Mouse (Mus musculus) C2C12 (cell line): ENCODE measurements around the gene Stk16. TPM values are rescaled to one million over a fixed set of nuclear protein-coding genes. Genes with fewer than 3 reads are reported as not detected.

ENCODE experiments used
- H3K27me3 ChIP-seq: one replicate; pipeline ENCODE4 v1.6.1; 2011; ENCODE audit not compliant: control insufficient read depth, insufficient read depth, insufficient read length
- H3K36me3 ChIP-seq: one replicate; pipeline ENCODE4 v1.6.1; 2011; ENCODE audit not compliant: control insufficient read depth, insufficient read depth
- H3K4me3 ChIP-seq: one replicate; pipeline ENCODE4 v1.5.1; 2011; ENCODE audit warnings: mild to moderate bottlenecking, control low read depth; ENCODE audit not compliant: poor library complexity, insufficient read depth, severe bottlenecking
- H3K79me2 ChIP-seq: one replicate; pipeline ENCODE4 v1.6.1; 2011; ENCODE audit not compliant: control insufficient read depth, insufficient read depth
- H3K79me3 ChIP-seq: one replicate; pipeline ENCODE4 v1.6.1; 2011; ENCODE audit warnings: low read depth, control low read depth
- H3ac ChIP-seq: one replicate; pipeline ENCODE3; 2011; ENCODE audit warnings: low read depth; ENCODE audit not compliant: control insufficient read depth, insufficient read length
- CEBPB ChIP-seq: IDR thresholded peaks from one replicate; pipeline ENCODE4 v1.6.1; 2011; ENCODE audit warnings: low read depth, mild to moderate bottlenecking, control low read depth, moderate library complexity
- CTCF ChIP-seq: IDR thresholded peaks from one replicate; pipeline ENCODE4 v1.5.1; 2011; ENCODE audit not compliant: control insufficient read depth, insufficient read depth, insufficient read length
- FOSL1 ChIP-seq: IDR thresholded peaks from one replicate; pipeline ENCODE4 v1.8.0; 2011; ENCODE audit warnings: mild to moderate bottlenecking, low read length; ENCODE audit not compliant: poor library complexity, insufficient read depth, severe bottlenecking
- MAX ChIP-seq: IDR thresholded peaks from one replicate; pipeline ENCODE4 v1.6.1; 2011; ENCODE audit warnings: mild to moderate bottlenecking, control low read depth
- MYOD1 ChIP-seq: IDR thresholded peaks from one replicate; pipeline ENCODE4 v1.6.1; 2011; ENCODE audit warnings: low read depth; ENCODE audit not compliant: control insufficient read depth, insufficient read length
- MYOG ChIP-seq: IDR thresholded peaks from one replicate; pipeline ENCODE4 v1.6.1; 2011; ENCODE audit not compliant: control insufficient read depth, insufficient read length; ENCODE audit errors: extremely low read depth
- USF1 ChIP-seq: IDR thresholded peaks from one replicate; pipeline ENCODE4 v1.6.1; 2011; ENCODE audit warnings: low read depth, mild to moderate bottlenecking, control low read depth, moderate library complexity
- microRNA-seq: library from miRNA; unstranded; fragments of <30 nt; microRNA quantifications from one replicate; pipeline ENCODE4, GENCODE M21; 2019; ENCODE audit warnings: borderline microRNAs expressed
- polyA plus RNA-seq: library from polyadenylated mRNA; unstranded; fragments of >200 nt; fragmentation: generic; extraction: Trizol; gene quantifications from one replicate; pipeline ENCODE4 v1.2.1, GENCODE M21; 2012; ENCODE audit warnings: missing spikeins

The Stk16 gene
- polyA plus RNA-seq, 1 experiment = 110 TPM

GRCm38 (mm10) chr1:75262969-75263951, 52.6 kb downstream of the Stk16 start:
- no peaks in the 10 kb centered on the region for H3K27me3 ChIP-seq

GRCm38 (mm10) chr1:75264091-75264880, 53.6 kb downstream of the Stk16 start, which contains the start of gene Ptprn:
Gene Ptprn (minus strand): TSS chr1:75264502.
- peaks cover 4% of the 10 kb centered on the region for H3K27me3 ChIP-seq

More at GRCm38 (mm10) chr1:75262969-75263951, 52.6 kb downstream of the Stk16 start:
- H3K79me2 ChIP-seq = no peaks in the 10 kb centered on the region
- H3ac ChIP-seq = peak overlapping the region; percentile 79
- H3K36me3 ChIP-seq = no peaks in the 10 kb centered on the region
- H3K79me3 ChIP-seq = no peaks in the 10 kb centered on the region
- peak overlapping the region; percentile 45 for H3K4me3 ChIP-seq
- no peak for TF ChIP-seq CTCF
- TF ChIP-seq MAX = peak; percentile 56
- no peak for TF ChIP-seq USF1
- no peak for TF ChIP-seq MYOG
- TF ChIP-seq MYOD1 = no peak
- TF ChIP-seq CEBPB = no peak
- peak; percentile 42 for TF ChIP-seq FOSL1

More at GRCm38 (mm10) chr1:75264091-75264880, 53.6 kb downstream of the Stk16 start, which contains the start of gene Ptprn:
- peak within 1 kb of the TSS; percentile 79 for H3ac ChIP-seq
- TF ChIP-seq USF1 = no peak
- TF ChIP-seq MYOD1 = no peak
- TF ChIP-seq CTCF = no peak
- TF ChIP-seq FOSL1 = no peak
- no peak for TF ChIP-seq MYOG
- TF ChIP-seq MAX = no peak
- H3K79me2 ChIP-seq = no peaks in the 10 kb centered on the region
- H3K4me3 ChIP-seq = peak within 1 kb of the TSS; percentile 45
- H3K36me3 ChIP-seq = no peaks in the 10 kb centered on the region
- no peaks in the 10 kb centered on the region for H3K79me3 ChIP-seq

Small RNA genes lying within 50 kb of the gene (microRNA-seq; reads per million reads assigned to microRNA genes)
- not detected for gene Gm27943

Other genes with a start within 250 kb of the Stk16 start
- 5.2 TPM for gene Nhej1, start 85.6 kb upstream of the Stk16 start, polyA plus RNA-seq
- gene Slc23a3, start 76.9 kb upstream of the Stk16 start, polyA plus RNA-seq = 0.08 TPM
- 25.8 TPM for gene Cnppd1, start 68.1 kb upstream of the Stk16 start, polyA plus RNA-seq
- 37.5 TPM for gene Retreg2, start 68.1 kb upstream of the Stk16 start, polyA plus RNA-seq
- gene Zfand2b, start 42.2 kb upstream of the Stk16 start, polyA plus RNA-seq = 23.6 TPM
- gene Abcb6, start 30.4 kb upstream of the Stk16 start, polyA plus RNA-seq = 34.9 TPM
- gene Ankzf1, start 18.7 kb upstream of the Stk16 start, polyA plus RNA-seq = 4.0 TPM
- gene Atg9a, start 18.6 kb upstream of the Stk16 start, polyA plus RNA-seq = 16.8 TPM
- gene Glb1l, start within 50 bp of the Stk16 start, polyA plus RNA-seq = 1.3 TPM
- gene Tuba4a, start 9.0 kb downstream of the Stk16 start, polyA plus RNA-seq = 167 TPM
- gene A630095N17Rik, start 21.3 kb downstream of the Stk16 start, polyA plus RNA-seq = not detected
- 27.7 TPM for gene Dnajb2, start 25.6 kb downstream of the Stk16 start, polyA plus RNA-seq
- 15.3 TPM for gene Ptprn, start 53.7 kb downstream of the Stk16 start, polyA plus RNA-seq
- not detected for gene Resp18, start 67.6 kb downstream of the Stk16 start, polyA plus RNA-seq
- gene Dnpep, start 107.2 kb downstream of the Stk16 start, polyA plus RNA-seq = 134 TPM
- 657 TPM for gene Des, start 149.5 kb downstream of the Stk16 start, polyA plus RNA-seq
- gene Speg, start 164.5 kb downstream of the Stk16 start, polyA plus RNA-seq = 29.4 TPM
- 78.8 TPM for gene Gmppa, start 225.1 kb downstream of the Stk16 start, polyA plus RNA-seq
- 0.05 TPM for gene Asic4, start 239.6 kb downstream of the Stk16 start, polyA plus RNA-seq